Mouse (Mus musculus): Measurements from ENCODE around the gene Zfp943. TPM values are rescaled to one million over a fixed set of nuclear protein-coding genes. Genes with fewer than 3 reads are reported as not detected.
"Not testable (repeated sequence)": the region's sequence is repeated elsewhere in the genome, so short reads cannot be mapped to it uniquely, and the experiment has no call there.

The Zfp943 gene
- total RNA-seq (2021): 10 to 100 TPM; 20.5 to 20.9 TPM

DNA sequence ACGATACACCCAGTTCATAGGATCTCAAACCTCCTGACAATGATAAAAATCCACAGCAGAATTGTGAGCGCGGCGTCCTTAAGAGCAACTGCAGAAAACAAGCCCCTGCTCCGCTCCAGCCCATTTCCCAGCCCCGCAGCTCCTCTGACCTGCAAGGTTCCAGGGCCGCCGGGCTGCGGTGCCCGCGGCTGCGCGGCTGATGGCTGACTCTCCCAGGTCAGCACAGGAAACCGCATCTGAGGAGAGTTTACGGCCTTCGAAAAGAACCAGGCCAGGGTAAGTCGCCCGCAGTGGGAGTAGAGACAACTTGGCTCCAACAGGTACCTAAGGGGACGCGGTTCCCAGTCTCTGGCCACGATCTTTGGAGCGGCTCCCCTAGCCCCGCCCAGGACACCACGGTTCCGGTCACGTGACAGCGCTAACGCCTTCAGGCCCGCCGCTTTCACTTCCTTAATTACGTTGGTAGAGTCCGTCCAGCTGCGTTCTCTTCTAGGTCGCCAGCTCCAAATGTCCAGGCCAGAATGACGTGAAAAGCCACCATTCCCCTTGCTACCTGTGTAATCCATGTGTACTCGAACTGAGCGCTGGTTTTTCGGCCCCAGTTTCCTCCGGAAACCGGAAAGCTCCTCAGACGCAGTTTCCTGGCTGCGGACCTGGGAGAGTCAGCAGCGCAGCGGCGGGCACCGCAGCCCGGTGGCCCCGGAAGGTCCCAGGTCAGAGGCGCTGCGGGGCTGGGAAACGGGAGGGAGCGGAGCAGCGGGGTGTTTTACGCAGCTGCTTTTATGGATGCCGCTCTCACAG is at the start of gene Zfp943, which contains the start of gene Zfp942:
Gene Zfp943 (plus strand): TSS at position 446 of the 801 bp plus-strand sequence.
Gene Zfp942 (minus strand): TSS at position 358 of the 801 bp plus-strand sequence.
- intact Hi-C loops (cut with DNase I): not testable (repeated sequence)

GRCm38 (mm10) chr17:21963302-21963701 is 950 bp downstream of the Zfp943 start:
- intact Hi-C loops (cut with DNase I): no loop called here
- DNase-seq (ENCODE audit: low spot score in 2 of 2): no peak

More for the DNA sequence above, at the start of gene Zfp943, which contains the start of gene Zfp942:
- DNase-seq (ENCODE audit: low spot score in 2 of 2): peak; percentile 81 to 83

- peak in 1 of 2 experiments; percentile 9 for DNase-seq (ENCODE audit: low spot score in 2 of 2)
- intact Hi-C loops (cut with DNase I): not testable (repeated sequence)
Measured at GRCm38 (mm10) chr17:22035594-22035993, 73.2 kb downstream of the Zfp943 start.

GRCm38 (mm10) chr17:22049403-22049802 is 87.1 kb downstream of the Zfp943 start:
- intact Hi-C loops (cut with DNase I): no loop called here

GRCm38 (mm10) chr17:22053211-22053610 is 90.9 kb downstream of the Zfp943 start:
- intact Hi-C loops (cut with DNase I): no loop called here
- DNase-seq (ENCODE audit: low spot score in 2 of 2): no peak

More at GRCm38 (mm10) chr17:22049403-22049802, 87.1 kb downstream of the Zfp943 start:
- no peak for DNase-seq (ENCODE audit: low spot score in 2 of 2)

- intact Hi-C loops (cut with DNase I): no loop called here
- peak; percentile 68 to 74 for DNase-seq (ENCODE audit: low spot score in 2 of 2)
Measured at GRCm38 (mm10) chr17:22081031-22081631, 118.8 kb downstream of the Zfp943 start.

GRCm38 (mm10) chr17:22083224-22083623 is 120.9 kb downstream of the Zfp943 start:
- peak; percentile 25 to 54 for DNase-seq (ENCODE audit: low spot score in 2 of 2)
- intact Hi-C loops (cut with DNase I): loop anchor here (2.0 kb wide), 1 partner anchor 330 kb away; no protein-coding TSS in a partner anchor

DNA sequence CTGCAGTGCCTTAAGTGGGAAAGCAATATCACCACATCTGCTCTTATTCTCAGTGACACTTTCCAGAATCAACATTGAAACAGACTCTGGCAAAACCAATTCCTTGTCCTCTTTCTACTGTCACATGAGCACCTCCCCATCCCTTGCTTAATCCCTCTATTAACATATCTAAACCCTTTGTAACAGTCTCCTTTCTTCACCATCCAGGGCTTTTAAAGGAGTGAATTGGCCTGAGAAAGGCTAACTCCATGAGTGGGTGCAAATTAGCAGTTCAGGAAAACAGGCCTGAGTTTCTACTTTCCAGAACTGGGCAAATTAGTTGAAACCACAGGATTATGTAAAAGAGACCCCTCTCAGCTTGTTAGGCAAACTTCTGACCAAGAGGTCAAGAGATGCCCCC is 156.4 kb downstream of the Zfp943 start:
- intact Hi-C loops (cut with DNase I): no loop called here

More for the DNA sequence above, 156.4 kb downstream of the Zfp943 start:
- DNase-seq (ENCODE audit: low spot score in 2 of 2): no peak

Other genes with a start within 250 kb of the Zfp943 start
- 1 to 10 TPM; 3.6 to 5.0 TPM for gene Zfp229, start 231.8 kb upstream of the Zfp943 start, total RNA-seq (2021)
- under 1 TPM; 0.66 TPM for gene Zfp820, start 116.8 kb upstream of the Zfp943 start, total RNA-seq (2021)
- gene Zfp995, start 52.6 kb upstream of the Zfp943 start, total RNA-seq (2021): 1 to 10 TPM; 4.6 to 5.2 TPM
- gene Zfp942, start 88 bp upstream of the Zfp943 start, total RNA-seq (2021): 10 to 100 TPM; 14.1 to 16.1 TPM
- gene Zfp947, start 203.6 kb downstream of the Zfp943 start, total RNA-seq (2021): under 1 TPM; 0.25 to 0.41 TPM